Mouse (Mus musculus): ENCODE data around the gene Gm20388. TPM values are rescaled to one million over a fixed set of nuclear protein-coding genes. Genes with fewer than 3 reads are reported as not detected.

Gene Gm20388
- total RNA-seq, 2 experiments from 2014 or later = 4.0 TPM; not detected in 1

DNA sequence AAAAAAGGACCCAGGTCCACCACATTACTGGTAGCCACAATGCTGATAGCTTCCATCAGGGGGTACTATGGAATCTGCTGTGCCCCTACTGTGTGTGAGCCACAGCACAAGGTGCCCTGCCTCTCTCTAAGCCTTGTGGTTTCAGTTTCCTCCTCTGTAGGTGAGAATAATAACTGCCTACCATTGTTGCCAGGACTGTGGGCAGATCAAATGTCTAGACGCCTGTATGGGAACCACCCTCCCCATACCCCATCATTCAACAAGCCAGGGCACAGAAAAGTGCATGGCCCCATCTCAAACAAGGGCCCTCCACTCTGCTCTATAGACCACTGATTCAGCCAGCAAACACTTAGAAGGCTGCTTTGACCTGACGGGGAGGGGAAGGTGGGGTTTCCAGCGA is 486.1 kb downstream of the Gm20388 start:
- DNase-seq = no peak

DNA sequence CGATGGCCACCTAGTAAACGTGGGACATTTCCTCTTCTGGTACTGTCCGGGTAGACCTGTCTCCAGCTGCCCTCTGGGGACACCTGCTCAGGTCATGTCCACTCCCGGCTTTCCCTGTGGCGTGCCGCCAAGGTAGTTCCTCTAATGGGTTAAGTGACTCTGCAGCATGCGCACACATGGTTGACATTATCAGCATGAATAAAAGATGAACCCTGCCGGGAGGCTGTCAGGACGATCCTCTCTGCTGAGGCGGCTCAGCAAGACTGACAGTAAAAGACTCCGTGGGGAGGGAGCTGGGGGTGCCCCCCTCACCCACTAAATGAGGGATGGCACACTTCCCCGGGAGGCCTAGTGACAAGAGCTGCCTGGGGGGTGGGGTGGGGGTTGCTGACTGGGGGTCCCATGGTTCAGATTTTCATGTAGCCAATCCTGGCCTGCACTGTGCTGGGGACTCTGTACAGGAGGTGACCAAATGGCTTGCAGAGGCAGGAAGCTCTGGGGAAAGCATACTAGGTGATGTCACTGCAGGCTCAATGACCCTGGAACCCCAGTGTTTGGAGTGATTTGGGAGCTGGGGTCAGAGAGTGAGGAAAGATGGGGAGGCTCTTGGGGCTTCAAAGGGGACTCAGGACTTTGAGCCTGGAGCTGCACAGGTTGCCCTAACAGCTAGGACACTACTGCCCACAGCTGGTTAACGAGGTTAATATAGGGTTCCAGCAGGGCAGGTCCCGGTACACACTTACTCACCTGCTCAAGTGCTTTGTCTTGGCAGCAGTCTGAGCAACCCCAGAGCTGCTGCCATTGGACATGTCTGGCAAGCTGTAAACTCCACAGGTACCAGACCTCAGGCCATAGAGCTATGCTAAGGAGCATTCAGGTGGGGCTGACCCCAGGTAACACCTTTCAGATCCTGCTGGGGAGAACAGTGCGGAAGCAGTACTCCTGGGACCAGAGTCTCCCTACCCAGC is 487.1 kb downstream of the Gm20388 start:
- DNase-seq = no peak

GRCm38 (mm10) chr8:120399212-120399934 is 488.7 kb downstream of the Gm20388 start:
- DNase-seq = no peak

DNA sequence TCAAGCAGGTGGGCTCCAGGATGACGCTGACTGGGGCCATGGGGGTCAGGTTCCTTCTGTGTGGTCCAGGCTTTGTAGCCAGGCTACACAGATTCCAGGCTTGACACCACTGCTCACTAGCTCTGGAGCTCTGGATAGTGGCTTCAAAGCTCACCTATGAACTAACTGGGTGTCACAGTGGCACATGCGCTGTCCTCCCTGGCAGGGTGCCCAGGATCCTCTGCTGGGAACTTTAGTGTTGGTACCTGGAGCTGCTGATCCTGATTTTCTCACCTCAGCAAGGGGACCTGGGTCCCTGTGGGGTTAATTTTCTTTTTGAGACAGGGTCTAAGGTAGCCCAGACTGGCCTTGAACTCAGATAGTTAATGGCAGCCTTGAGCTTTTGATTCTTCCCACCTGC is 490.6 kb downstream of the Gm20388 start:
- DNase-seq = no peak

- DNase-seq = no peak
Measured at GRCm38 (mm10) chr8:120401712-120402111, 491.1 kb downstream of the Gm20388 start.

DNA sequence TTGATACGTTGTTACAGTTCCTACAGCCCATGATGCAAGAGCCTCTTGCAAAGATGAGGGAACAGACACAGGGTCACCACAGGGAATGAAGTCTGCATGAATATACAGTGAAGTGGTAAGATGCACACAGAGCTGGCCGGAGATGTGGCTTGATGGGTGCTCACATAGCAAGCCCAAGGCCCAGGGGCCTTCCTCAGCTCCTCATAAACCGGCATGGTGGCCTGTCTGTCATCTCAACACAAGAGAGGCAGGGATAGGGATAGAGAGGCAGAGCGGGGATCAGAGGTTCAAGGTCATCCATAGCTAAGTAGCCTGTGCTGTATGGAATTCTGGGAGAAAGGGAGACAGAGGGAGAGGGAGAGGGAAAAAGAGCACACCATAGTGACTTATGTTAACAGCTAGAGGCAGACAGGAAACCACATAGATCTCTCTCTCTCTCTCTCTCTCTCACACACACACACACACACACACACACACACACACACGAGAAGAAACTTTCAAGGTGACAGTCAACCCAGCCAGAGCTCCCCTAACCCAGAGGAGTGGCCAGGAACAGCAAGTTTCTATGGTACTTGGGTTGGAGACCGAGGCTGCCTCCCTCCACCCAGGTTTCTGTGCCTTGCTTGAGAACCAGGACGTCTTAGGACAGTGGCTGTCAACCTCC is 493.1 kb downstream of the Gm20388 start:
- no peak for DNase-seq

DNA sequence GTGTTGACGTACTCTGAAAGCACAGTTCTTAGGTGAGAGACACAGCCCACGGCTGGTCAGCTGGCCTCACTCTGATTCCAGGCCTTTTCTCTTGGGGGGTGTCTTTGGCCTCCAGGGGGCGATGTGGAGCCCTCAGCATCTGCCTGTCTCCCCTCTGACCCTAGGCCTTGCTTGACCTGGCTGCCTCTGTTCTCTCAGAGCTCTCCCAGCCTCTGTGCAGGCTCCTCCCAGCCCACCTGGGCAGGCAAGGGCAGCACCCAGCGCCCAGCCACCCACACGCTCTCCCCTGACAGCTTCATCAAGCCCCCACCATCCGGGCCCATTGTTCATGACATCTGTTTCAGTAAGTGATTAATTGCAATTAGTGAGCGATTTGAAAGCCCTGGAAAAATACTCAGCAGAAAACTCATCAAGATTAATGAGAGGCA is 494.0 kb downstream of the Gm20388 start:
- peak; percentile 54 to 68 for DNase-seq

- no peak for DNase-seq
Measured at GRCm38 (mm10) chr8:120406008-120406632, 495.5 kb downstream of the Gm20388 start.

- peak; percentile 57 to 59 for DNase-seq
Measured at GRCm38 (mm10) chr8:120407701-120408240, 497.1 kb downstream of the Gm20388 start.

DNA sequence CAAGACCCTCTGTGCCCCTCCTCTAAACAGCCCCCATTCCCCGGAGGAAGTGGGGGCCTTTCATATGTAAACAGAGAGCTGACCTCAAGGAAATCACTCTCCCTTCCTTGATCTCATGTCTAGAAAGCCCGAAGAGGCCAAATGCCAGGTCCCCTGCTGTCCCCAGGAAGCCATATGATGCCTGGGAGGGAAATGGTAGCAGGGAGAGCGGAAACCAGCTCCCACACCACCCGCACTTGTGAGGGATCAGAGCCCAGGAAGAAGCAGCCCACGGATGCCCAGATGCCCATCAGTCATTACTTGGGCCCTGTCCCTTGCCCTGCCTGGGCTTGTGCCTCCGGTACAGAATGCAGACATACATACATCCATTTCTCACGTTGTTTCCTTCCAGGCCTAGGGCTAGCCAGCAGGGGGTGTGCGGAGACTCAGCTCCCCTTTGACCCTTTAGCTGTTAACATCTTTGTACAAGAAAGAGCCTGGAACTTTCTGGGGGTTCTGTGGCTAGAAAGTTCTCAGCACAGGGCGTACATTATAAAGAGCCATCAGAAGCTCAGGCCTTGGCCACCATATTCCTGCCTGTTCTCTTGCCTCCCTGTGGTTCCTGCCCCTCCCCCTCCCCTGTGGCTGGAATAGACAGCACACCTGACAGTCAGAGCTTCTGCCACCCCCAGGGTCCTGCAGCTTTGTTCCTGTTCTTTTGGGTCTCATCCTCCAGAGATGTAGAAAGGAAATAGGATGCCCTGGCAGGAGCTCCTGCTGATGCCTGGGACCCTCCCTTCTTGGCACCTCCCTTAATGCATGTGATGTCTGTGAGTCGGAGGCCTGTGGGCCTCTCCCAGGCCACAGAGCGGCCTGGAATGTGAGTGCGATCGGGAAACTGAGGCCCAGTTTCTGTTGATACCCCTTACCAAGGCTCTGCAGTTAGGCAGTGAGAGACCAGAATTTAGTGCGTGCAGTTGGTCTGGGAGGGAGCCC is 497.9 kb downstream of the Gm20388 start:
- no peak for DNase-seq

GRCm38 (mm10) chr8:120409371-120410013 is 498.9 kb downstream of the Gm20388 start:
- no peak for DNase-seq

DNA sequence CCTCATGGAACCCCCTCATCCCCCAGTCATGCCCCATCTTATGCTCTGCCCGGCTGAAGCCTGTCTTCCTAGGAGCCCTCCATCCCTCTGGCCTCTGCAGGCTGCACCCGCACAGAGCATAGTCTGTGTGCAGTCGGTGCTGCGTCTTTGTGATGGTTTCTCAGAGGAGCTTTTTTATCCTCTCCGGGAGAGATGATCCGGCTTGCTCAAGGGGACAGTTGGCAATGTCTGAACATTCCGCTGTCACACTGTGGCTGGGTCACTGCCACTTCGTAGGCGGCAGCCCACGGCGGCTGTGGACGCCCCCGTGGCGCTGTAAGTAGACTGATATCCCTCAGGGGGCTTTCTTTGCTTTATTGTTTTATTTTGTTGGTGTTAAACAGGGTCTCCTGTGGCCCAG is 500.4 kb downstream of the Gm20388 start:
- no peak for DNase-seq

GRCm38 (mm10) chr8:120411862-120412261 is 501.2 kb downstream of the Gm20388 start:
- DNase-seq = no peak

- no peak for DNase-seq
Measured at GRCm38 (mm10) chr8:120412357-120412756, 501.7 kb downstream of the Gm20388 start.

DNA sequence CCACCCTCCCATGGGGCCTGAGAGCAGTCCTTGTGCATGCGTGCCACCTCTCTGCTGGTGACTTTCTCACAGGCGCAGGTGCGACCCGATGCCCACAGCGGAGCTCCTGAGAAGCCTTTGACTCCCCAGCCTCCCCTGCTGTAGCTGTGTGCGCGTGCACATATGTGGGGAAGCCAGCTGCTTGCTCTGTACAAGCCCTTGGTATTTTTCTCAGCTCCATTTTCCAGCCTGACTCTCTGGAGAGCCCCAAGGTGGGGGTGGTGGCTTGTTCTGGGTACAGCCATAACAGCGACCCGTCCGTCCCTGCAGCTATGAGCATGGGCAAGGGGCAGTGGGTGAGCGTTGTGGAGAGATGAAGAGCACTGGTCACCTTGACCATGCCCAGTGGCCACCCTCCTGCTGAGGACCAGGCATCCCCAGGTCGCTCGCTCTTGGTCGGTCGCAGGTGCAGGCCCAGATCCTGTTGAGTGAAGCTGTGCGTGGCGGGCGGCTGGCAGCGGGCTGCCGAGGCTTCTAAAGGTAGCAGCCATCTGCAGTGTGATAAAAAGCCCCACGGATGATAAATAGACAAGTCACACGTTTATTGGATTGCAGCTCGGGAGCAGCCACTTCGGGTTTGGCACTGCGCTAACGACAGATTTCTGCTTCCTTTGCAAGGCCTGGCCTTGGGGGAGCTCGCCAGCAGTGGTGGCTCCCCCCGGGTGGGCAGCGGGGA is 502.4 kb downstream of the Gm20388 start:
- no peak for DNase-seq

DNA sequence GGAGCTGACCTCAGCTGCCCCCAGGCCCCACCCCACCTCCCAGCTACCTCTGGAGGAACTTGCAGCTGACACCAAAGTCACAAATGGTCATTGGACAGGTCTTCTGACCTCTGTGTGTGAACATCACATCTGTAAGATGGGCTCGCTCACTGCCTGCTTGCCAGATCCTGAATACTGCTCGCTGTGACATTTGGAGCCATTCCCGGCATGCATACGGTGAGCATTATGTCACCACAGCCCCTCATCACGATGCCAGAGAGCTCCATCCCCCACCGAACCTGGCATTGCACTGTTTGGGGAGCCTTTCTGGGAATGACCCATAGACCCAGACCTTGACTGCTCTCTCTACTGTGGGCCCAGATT is 503.0 kb downstream of the Gm20388 start:
- no peak for DNase-seq

DNA sequence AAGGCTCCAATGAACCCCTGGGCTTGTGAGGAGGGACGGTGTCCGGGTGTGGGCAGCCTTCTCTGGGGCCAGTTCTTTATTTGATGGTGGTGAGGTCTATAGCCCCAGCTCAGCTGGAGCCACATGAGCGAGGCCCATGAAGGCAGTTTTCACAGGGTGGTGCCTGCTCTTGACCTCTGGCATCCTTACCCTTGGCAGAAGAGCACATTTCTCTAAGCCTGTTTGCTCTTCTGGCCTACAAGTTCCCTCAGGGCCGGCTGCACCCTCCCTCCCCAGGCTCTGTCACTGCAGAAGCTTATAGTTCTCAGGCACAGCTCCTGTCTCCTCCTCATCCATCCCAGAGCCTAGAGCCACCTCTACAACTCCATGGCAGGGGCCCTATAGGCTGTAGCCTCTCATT is 503.6 kb downstream of the Gm20388 start:
- no peak for DNase-seq

DNA sequence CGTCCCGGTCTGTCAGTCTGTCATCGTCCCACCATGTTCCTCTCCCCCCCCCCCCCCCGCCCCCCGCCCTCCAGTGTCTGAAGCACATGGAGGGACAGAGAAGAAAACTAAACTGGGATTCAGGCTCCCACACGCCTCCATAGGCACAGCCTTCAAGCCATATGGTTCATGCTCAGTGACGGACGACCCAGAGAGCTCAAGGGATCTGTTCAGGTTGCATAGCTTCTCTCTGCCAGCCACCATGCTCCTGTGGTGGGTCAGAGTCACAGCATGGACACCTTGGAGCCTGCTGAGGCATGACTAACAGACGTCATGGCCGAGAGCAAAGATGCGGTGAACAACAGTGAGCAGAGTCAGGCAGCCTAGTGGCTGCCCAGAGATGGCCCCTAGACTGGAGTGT is 504.8 kb downstream of the Gm20388 start:
- DNase-seq = no peak

- no peak for DNase-seq
Measured at GRCm38 (mm10) chr8:120416173-120416521, 505.5 kb downstream of the Gm20388 start.
